Mouse (Mus musculus): ENCODE data around the gene Psg16. TPM values are rescaled to one million over a fixed set of nuclear protein-coding genes. Genes with fewer than 3 reads are reported as not detected.

The Psg16 gene
- polyA plus RNA-seq, 1 experiment, result not detected

DNA sequence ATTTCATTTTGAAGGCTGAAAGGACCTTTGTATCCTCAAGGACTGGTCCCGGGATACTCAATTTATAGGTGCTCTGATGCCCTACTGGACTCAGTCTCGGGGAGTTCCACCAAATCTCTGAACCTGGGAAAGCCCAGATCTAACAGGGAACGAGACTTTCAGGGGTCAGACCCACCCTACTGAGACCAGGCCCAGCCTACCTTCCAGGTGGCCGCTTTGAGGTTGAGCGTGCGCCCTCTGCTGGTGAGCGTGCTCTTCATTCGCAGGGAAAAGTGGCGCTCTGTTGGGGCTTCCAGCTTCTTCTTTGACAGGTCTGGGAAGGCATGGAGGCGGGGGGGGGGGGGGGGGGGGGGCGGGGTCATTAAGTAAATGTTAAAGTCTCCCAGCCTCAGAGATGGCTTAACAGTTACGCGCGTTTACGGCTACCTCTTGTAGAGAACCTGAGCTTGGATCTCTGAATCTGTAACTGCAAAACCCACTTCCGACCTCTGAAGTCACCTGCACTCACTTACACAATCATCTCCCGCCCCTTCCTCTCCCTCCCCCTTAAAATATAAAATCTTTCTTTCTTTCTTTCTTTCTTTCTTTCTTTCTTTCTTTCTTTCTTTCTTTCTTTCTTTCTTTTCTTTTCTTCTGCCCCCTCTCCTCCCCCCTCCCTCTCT, 22.8 kb upstream of the Psg16 start:
- 13% methylated on average over 16 of the region's 17 CpGs for WGBS
- Histone ChIP-seq H3K4me3 (ENCODE audit: insufficient read depth, low read depth, low read length) (no peak overlapping the region), H3K27ac (ENCODE audit: insufficient read depth, low read depth, low read length) (no peak overlapping the region), H3K4me1 (ENCODE audit: control insufficient read depth, insufficient read depth, low read length) (peaks cover 9% of the 10 kb centered on the region)
- peak; percentile 59; the same call in 1 of the 2 replicates for TF ChIP-seq CTCF (IDR thresholded peaks at IDR 0.05; ENCODE audit: insufficient read depth, low read depth, low read length)
- TF ChIP-seq POLR2A (IDR thresholded peaks at IDR 0.05; ENCODE audit: insufficient read depth, low read depth, low read length), result no peak

- no peak overlapping the region for H3K4me3 ChIP-seq (ENCODE audit: insufficient read depth, low read depth, low read length)
- TF ChIP-seq CTCF (IDR thresholded peaks at IDR 0.05; ENCODE audit: insufficient read depth, low read depth, low read length) (no peak), POLR2A (IDR thresholded peaks at IDR 0.05; ENCODE audit: insufficient read depth, low read depth, low read length) (no peak)
- 91% methylated on average over 16 of the region's 16 CpGs for WGBS
- H3K4me1 ChIP-seq (ENCODE audit: control insufficient read depth, insufficient read depth, low read length), result peaks cover 24% of the 10 kb centered on the region
- H3K27ac ChIP-seq (ENCODE audit: insufficient read depth, low read depth, low read length), result no peak overlapping the region
Measured at GRCm38 (mm10) chr7:17054325-17054989, 19.4 kb upstream of the Psg16 start.

DNA sequence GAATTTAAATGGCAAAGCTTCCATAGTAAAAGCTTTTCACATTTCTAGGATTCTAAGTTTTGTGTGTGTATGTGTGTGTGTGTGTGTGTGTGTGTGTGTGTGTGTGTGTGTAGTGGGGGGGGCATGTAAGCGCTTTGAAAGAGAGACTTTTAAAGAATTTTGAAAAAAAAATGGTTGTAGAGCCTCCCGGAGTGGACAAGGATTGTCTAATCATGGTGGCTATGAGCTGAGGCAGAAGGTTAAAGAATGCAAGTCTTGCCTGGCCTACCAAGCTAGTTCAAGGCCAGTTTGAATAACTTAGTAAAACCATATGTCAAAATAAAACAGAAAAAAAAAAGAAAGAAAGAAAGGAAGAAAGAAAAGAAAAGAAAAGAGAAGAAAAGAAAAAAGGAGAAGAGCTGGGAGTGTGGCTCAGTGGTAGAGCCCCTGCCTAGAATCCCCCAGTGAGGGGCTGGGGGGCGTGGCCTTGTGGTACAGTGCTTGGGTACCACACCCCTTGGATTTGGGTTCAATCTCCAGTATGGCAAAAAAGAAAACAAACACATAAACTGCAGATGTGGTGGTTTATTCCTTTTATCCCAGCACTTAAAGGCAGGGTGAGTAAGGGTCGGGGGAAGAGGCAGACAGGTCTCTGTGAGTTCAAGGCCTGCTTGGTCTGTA, 18.4 kb upstream of the Psg16 start:
- WGBS, result 84% methylated on average over 4 of the region's 4 CpGs
- Histone ChIP-seq H3K4me3 (ENCODE audit: insufficient read depth, low read depth, low read length) (peak overlapping the region; percentile 71; the same call in 1 of the 2 replicates), H3K27ac (ENCODE audit: insufficient read depth, low read depth, low read length) (no peak overlapping the region), H3K4me1 (ENCODE audit: control insufficient read depth, insufficient read depth, low read length) (peaks cover 32% of the 10 kb centered on the region)
- no peak for TF ChIP-seq CTCF (IDR thresholded peaks at IDR 0.05; ENCODE audit: insufficient read depth, low read depth, low read length)
- no peak for TF ChIP-seq POLR2A (IDR thresholded peaks at IDR 0.05; ENCODE audit: insufficient read depth, low read depth, low read length)

DNA sequence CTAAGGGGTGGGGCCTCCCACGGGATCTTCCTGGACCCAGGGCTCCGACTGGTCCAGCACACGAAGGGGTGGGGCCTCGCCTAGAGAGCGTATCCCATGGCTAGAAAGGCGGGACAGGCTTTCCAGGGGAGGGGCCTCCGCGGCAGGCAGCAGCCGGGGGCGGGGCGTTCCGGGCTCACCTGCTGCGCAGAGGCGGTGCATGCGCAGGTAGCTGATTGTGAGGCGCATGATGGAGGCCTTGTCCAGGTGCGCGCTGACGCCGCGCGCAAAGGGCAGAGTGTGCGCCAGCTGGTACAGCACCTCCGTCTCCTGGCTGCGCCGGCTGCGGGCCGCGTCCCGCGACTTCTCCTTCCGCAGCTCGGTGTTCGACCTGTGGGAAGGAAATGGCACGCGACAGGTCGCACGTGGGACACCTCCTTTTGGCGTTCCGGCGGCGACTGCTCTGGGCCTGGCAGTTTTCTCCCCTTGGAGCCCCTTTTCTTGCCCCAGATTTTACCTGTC, 17.7 kb upstream of the Psg16 start:
- TF ChIP-seq POLR2A (IDR thresholded peaks at IDR 0.05; ENCODE audit: insufficient read depth, low read depth, low read length), result no peak
- TF ChIP-seq CTCF (IDR thresholded peaks at IDR 0.05; ENCODE audit: insufficient read depth, low read depth, low read length), result no peak
- peak overlapping the region; percentile 71 for H3K4me3 ChIP-seq (ENCODE audit: insufficient read depth, low read depth, low read length)
- H3K27ac ChIP-seq (ENCODE audit: insufficient read depth, low read depth, low read length), result peak overlapping the region; percentile 62
- under 1% methylated on average over 42 of the region's 42 CpGs for WGBS
- peaks cover 35% of the 10 kb centered on the region for H3K4me1 ChIP-seq (ENCODE audit: control insufficient read depth, insufficient read depth, low read length)

- TF ChIP-seq CTCF (IDR thresholded peaks at IDR 0.05; ENCODE audit: insufficient read depth, low read depth, low read length), result no peak
- H3K4me3 ChIP-seq (ENCODE audit: insufficient read depth, low read depth, low read length), result peak overlapping the region; percentile 71
- WGBS, result 40% methylated on average over 14 of the region's 14 CpGs
- H3K4me1 ChIP-seq (ENCODE audit: control insufficient read depth, insufficient read depth, low read length), result peaks cover 38% of the 10 kb centered on the region
- H3K27ac ChIP-seq (ENCODE audit: insufficient read depth, low read depth, low read length), result peak overlapping the region; percentile 62
Measured at GRCm38 (mm10) chr7:17056601-17057523, 17.0 kb upstream of the Psg16 start.

DNA sequence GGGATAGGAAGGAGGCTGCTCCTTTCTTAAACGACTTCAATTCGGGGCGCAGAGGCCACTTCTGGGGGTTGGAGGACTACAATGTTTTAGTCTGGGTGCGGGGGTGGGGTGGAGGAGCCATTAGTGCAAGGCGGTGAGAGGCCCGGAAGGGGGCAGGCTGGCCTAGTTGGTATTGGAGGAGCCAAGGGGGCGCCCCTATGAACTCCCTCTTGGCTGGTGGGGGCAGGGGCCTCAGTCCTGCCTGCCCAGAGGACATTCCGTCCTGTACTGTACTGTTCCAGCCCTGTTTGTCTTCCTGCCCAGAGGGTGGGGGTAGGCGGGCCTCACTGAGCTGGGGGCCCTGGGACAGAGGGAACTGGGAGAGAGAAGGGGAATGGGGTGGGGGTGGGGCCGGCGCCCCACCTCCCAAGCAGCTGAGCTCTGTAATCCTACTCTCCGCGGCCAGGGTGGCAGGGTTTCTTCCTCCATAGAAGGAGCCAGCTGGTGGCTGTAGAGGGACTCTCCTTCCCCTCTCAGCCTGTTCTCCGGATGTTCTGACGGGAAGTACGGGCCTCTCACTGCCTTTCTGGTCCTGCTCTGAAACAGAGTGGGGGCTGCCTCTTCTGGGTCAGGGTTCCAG, 15.7 kb upstream of the Psg16 start:
- Histone ChIP-seq H3K4me1 (ENCODE audit: control insufficient read depth, insufficient read depth, low read length) (peaks cover 48% of the 10 kb centered on the region), H3K4me3 (ENCODE audit: insufficient read depth, low read depth, low read length) (no peak overlapping the region; the same call in 1 of the 2 replicates), H3K27ac (ENCODE audit: insufficient read depth, low read depth, low read length) (peak overlapping the region; percentile 91)
- TF ChIP-seq POLR2A (IDR thresholded peaks at IDR 0.05; ENCODE audit: insufficient read depth, low read depth, low read length) (no peak), CTCF (IDR thresholded peaks at IDR 0.05; ENCODE audit: insufficient read depth, low read depth, low read length) (0 out of 2 replicates have a peak, but pooled peaks have one; percentile 20)
- 21% methylated on average over 16 of the region's 16 CpGs for WGBS

DNA sequence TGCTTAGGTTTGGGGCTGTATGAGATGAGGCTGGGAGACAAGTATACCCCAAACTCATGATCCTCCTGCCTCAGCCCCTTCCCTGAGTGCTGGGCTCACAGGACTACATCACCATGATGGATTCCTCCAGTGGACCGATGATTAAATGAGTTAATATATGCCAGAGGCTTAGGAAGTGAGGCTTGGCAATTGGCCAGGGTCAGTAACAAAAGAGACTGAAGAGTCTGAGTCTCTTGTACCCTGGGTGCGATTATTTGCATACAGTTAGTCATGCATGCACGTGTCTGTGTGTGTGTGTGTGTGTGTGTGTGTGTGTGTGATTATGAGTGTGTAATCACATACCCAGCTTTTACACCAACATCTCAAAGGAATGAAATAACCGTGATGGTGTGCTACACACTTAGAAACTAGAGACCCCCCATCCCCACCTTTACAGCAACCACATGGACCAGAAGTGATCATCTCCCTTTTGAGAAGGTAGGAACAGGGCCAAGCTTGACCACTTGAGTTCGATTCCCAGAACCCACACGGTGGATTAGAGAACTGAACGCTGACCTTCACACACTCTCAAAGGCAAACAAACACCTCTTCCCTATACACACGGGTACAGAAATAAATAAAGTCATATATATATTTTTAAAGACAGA, 14.9 kb upstream of the Psg16 start:
- TF ChIP-seq POLR2A (IDR thresholded peaks at IDR 0.05; ENCODE audit: insufficient read depth, low read depth, low read length) (no peak), CTCF (IDR thresholded peaks at IDR 0.05; ENCODE audit: insufficient read depth, low read depth, low read length) (no peak)
- Histone ChIP-seq H3K4me3 (ENCODE audit: insufficient read depth, low read depth, low read length) (no peak overlapping the region), H3K27ac (ENCODE audit: insufficient read depth, low read depth, low read length) (peak overlapping the region; percentile 83), H3K4me1 (ENCODE audit: control insufficient read depth, insufficient read depth, low read length) (peaks cover 48% of the 10 kb centered on the region)
- 29% methylated on average over 8 of the region's 8 CpGs for WGBS

Data from olfactory bulb, adult 2 months (tissue).